Mouse (Mus musculus) v-Abl transformed pro-B cells (cell line): ENCODE measurements around the gene Acap2.

Source experiments
- in situ Hi-C, 2 experiments: fragments of 400-800 bp; cut with MboI; formaldehyde crosslinking; loops; one replicate each; pipeline ENCODE4 v1.15.1; 2025; ENCODE audit not compliant: unreplicated experiment in 2 of 2

Gene Acap2

GRCm38 (mm10) chr16:31101352-31101751, 99.7 kb downstream of the Acap2 start:
- in situ Hi-C loops, result no loop called here

- in situ Hi-C loops, result no loop called here
Observed at GRCm38 (mm10) chr16:31099906-31100305, 101.1 kb downstream of the Acap2 start.

GRCm38 (mm10) chr16:31094036-31094435, 107.0 kb downstream of the Acap2 start:
- in situ Hi-C loops, result no loop called here

GRCm38 (mm10) chr16:31093186-31093585, 107.9 kb downstream of the Acap2 start:
- in situ Hi-C loops, result no loop called here

- in situ Hi-C loops, result loop anchor here in 1 of 2 experiments (5.0 kb wide), 1 partner anchor 270 kb away; no protein-coding TSS in a partner anchor
Observed at GRCm38 (mm10) chr16:31081891-31082290, 119.2 kb downstream of the Acap2 start.

DNA sequence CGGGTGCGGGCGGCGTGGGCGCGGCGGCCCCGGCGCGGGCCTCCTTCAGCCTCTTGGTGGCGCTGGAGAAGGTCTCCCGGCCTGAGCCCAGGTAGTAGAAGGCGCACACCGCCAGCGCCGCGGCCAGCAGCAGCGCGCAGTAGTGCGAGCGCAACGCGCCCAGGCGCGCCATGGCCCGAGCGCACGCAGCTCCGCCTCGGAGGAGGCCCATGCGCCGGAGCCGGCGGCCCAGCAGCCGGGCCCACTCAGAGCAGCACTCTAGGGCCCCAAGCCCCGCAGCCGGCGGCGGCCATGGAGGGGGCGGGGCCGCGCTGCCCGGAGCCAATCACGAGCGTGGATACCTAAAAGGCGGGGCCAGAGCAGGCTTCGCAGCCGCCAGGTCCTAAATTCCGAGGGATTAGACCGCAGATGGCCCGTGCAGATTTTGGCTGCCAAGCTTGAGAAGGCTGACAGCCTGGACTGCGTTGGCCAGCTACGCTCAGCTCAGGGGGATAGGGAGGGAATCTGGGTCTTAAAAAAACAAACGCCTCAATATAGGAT, 119.8 kb downstream of the Acap2 start, which contains the start of gene Xxylt1:
Gene Xxylt1 (minus strand): TSS at position 308 of the 540 bp plus-strand sequence.
- in situ Hi-C loops, result loop anchor here in 1 of 2 experiments (5.0 kb wide), 1 partner anchor 271 kb away; no protein-coding TSS in a partner anchor

- in situ Hi-C loops, result loop anchor here in 1 of 2 experiments (5.0 kb wide), 1 partner anchor 272 kb away; no protein-coding TSS in a partner anchor
Observed at GRCm38 (mm10) chr16:31080573-31081051, 120.4 kb downstream of the Acap2 start.

- in situ Hi-C loops, result loop anchor here in 1 of 2 experiments (10.0 kb wide), 3 partner anchors 403 to 823 kb away; no protein-coding TSS in a partner anchor
Observed at GRCm38 (mm10) chr16:31077396-31077795, 123.6 kb downstream of the Acap2 start.

DNA sequence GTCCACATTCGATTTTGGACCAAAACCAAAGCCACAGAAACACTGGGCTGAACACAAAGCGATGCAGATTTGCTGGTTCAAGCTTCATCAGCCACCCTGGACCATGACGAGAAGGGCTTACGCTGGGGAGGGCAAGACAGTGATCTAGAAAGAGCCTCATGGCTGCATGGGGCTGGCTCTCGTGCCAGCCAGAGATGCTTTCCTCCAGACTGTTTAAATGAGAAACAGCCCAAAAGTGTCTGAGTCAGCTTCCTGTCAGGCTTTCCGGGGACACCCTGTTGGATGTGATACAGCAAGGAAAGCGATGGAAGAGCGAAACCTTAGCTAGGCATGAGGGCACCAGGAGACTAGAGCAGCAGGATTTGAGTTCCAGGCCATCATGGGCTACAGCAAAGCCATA, 124.6 kb downstream of the Acap2 start:
- in situ Hi-C loops, result loop anchor here in 1 of 2 experiments (10.0 kb wide), 3 partner anchors 402 to 822 kb away; no protein-coding TSS in a partner anchor

- in situ Hi-C loops, result loop anchor here (5.0 to 25.0 kb wide), 10 partner anchors 97 to 820 kb away; partner anchors contain the start of genes Cpn2 (in 1 of the 2) and Fam43a (in 1 of the 2)
Observed at GRCm38 (mm10) chr16:31074324-31074908, 126.6 kb downstream of the Acap2 start.

DNA sequence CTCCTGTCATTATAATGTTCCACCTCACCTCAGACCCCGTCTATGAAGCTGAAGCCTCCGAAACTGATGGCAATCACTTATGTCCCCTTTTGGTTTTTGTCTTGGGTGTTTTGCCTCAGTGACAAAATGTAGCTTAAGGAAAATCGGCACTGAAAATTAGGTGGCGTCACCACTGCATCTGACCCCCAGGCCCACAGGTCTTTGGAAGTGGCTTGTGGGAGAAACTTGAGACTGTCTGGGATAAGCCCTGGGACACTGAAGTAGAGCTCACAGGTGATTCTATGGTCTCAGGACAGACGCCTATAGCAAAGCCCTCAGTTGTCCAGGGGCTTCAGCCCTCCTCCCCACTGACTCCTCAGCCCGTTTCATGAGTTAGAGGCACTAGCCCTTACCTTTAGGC, 129.3 kb downstream of the Acap2 start:
- in situ Hi-C loops, result loop anchor here (5.0 to 25.0 kb wide), 10 partner anchors 94 to 817 kb away; partner anchors contain the start of genes Cpn2 (in 1 of the 2) and Fam43a (in 1 of the 2)

DNA sequence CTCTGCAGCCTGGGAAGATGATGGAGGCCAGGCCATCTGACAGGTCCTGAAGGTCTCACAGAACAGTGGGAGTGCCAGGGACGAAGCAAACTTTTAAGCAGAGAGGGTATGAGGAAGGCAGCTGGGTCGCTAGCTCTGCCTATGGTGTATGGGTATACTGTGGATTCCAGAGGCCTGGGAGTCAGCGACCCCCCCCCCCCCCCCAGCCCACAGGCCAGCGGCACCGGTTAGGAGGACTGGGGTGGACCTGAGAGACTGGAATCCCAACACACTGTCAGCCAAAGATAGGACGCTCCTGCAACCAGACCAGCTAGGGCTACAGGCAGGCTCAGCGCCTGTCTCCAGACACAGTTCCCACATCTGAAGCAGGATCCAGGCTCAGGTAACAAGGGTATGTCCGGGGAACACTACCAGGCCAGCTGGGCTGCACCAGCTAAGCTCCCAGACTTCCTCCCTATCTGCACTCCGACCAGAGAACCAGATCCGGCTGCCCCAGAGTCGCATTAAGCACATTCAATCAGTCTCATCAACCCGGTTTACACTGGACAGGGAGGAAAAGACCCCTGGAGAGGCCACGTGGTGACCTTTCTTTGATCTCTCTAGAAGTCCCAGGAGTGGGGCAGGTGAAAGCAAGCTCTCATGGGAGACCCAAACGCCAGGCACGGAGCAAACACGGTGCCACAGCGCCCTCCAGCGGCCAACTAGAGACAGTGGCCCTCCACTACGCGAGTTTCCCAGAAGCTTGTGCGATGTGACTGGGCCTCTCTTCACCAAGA, 130.5 kb downstream of the Acap2 start:
- in situ Hi-C loops, result loop anchor here (5.0 to 25.0 kb wide), 10 partner anchors 93 to 816 kb away; partner anchors contain the start of genes Cpn2 (in 1 of the 2) and Fam43a (in 1 of the 2)

DNA sequence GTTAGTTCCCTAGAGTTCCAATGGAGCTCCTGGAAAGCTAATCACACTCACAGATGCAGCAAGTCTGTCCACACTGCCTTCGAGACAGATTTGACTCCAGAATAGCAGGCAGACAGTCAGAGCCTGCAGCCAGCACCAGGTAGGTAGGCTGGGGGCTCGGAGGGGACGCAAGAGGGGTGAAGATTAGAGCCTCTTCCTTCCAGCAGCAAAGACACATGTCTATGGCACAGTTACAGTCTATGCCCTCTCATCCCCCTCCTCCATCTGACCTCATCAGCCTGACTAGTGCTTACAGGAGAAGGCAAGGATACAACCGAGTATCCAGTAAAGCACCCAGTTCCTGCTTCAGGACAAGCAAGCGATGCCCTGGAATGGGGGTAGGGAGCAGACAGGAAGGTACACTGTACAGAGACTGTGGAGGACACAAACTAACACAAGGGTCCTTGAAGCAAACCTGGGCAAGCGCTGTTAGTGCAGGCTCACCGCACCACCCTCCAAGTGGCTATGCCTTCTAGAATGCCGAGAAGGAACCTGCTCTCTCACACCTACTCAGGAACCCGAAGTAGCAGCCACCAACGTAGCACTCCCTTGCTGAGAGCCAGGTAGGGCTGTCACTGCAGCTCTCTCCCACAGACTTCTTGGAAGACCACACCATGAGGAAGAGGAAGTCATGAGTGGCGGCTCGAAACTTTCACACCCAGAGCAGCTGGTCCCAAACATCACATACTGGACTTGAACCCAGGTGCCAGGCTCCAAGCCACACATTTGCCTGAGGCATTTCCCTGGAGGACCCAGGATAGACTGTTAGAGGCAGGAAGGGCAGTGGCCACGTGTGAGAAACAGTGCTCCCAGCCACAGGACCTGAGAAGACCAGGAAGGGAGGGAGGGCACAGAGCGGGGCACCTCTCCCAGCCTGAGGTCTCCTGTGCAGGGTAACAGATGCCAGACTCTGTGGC, 131.6 kb downstream of the Acap2 start:
- in situ Hi-C loops, result loop anchor here (5.0 to 25.0 kb wide), 11 partner anchors 82 to 815 kb away; partner anchors contain the start of genes Cpn2 (in 1 of the 2) and Fam43a (in 1 of the 2)

DNA sequence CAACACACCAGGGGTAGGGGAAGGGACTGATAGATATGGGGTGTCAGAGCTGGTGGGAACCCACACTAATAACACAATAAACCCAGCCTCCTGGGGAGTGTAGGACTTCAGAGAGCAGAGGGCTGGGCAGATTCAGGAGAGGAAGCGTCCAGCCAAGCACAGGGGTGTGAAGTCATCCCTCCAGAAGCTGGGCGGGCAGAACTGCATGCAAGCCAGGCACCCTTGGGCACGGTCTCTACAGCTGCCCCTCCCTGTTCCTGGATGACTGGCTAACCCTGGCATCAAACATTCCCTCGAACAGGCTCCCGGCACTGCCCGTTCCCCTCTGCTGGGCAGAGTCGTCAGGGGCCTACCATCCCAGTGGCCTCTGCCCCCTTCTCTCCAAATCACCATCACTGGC, 132.8 kb downstream of the Acap2 start:
- in situ Hi-C loops, result loop anchor here (5.0 to 25.0 kb wide), 3 partner anchors 81 to 806 kb away; partner anchors contain the start of gene Cpn2 (in 1 of the 2)

- in situ Hi-C loops, result loop anchor here (5.0 to 25.0 kb wide), 3 partner anchors 79 to 804 kb away; partner anchors contain the start of gene Cpn2 (in 1 of the 2)
Observed at GRCm38 (mm10) chr16:31066344-31067098, 134.5 kb downstream of the Acap2 start.

DNA sequence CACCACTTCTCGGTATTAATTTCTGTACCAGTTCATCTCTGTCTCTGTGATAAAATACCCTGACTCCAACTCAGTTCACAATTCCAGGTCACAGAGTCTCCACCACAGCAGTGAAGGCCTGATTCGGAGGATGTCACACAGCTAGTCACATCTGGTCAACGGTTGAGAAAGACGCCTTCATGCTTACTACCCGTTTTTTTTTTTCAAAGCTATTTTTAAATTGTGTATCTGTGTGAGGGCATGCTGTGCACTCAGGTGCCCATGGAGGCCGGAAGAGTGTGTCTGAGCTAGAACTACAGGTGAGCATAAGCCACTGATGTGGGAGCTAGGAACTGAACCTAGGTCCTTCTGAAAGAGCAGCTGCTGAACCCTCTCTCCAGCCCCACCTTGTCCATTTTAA, 136.3 kb downstream of the Acap2 start:
- in situ Hi-C loops, result loop anchor here (5.0 to 25.0 kb wide), 3 partner anchors 77 to 802 kb away; partner anchors contain the start of gene Cpn2 (in 1 of the 2)

- in situ Hi-C loops, result loop anchor here in 1 of 2 experiments (25.0 kb wide), 2 partner anchors 701 to 801 kb away; partner anchors contain the start of gene Cpn2
Observed at GRCm38 (mm10) chr16:31062918-31063317, 138.1 kb downstream of the Acap2 start.

- in situ Hi-C loops, result loop anchor here in 1 of 2 experiments (25.0 kb wide), 2 partner anchors 699 to 799 kb away; partner anchors contain the start of gene Cpn2
Observed at GRCm38 (mm10) chr16:31061246-31061880, 139.7 kb downstream of the Acap2 start.
